Mouse (Mus musculus) kidney, adult 2 months (tissue): ENCODE measurements around the gene Prtg. TPM values are rescaled to one million over a fixed set of nuclear protein-coding genes. Genes with fewer than 3 reads are reported as not detected.
A peak's percentile ranks its signal among the peaks of the same experiment; 100 is the strongest.

Experiments used
- DNase-seq: peaks from one replicate; pipeline ENCODE4 v3.0.0; 2021
- H3K27ac ChIP-seq: fragments of 200-500 bp; 2 replicates; pipeline ENCODE4 v1.5.1; 2012; ENCODE audit warnings: low read depth, low read length, control low read depth, inconsistent platforms; ENCODE audit not compliant: insufficient read depth
- H3K27me3 ChIP-seq: fragments of 200-500 bp; replicated peaks from 2 replicates; pipeline ENCODE4 v1.6.1; 2012; ENCODE audit warnings: mild to moderate bottlenecking, moderate library complexity, low read length, inconsistent platforms; ENCODE audit not compliant: control insufficient read depth, insufficient read depth
- H3K36me3 ChIP-seq: fragments of 200-500 bp; 2 replicates; pipeline ENCODE4 v1.6.1; 2012; ENCODE audit warnings: mild to moderate bottlenecking, moderate library complexity, low read length, inconsistent platforms; ENCODE audit not compliant: control insufficient read depth, insufficient read depth
- H3K4me1 ChIP-seq: fragments of 200-500 bp; 2 replicates; pipeline ENCODE4 v1.6.1; 2011; ENCODE audit warnings: low read length; ENCODE audit not compliant: control insufficient read depth, insufficient read depth
- H3K4me3 ChIP-seq: fragments of 200-500 bp; 2 replicates; pipeline ENCODE4 v1.5.1; 2011; ENCODE audit warnings: mild to moderate bottlenecking, low read depth, low read length, control low read depth; ENCODE audit not compliant: insufficient read depth
- CTCF ChIP-seq: fragments of 200-500 bp; conservative IDR thresholded peaks from 2 replicates; pipeline ENCODE4 v1.5.1; 2011; ENCODE audit warnings: low read depth, mild to moderate bottlenecking, control low read depth, low read length, moderate library complexity, mixed read lengths; ENCODE audit not compliant: insufficient read depth, insufficient read length
- POLR2A ChIP-seq: fragments of 200-500 bp; IDR thresholded peaks from one replicate; pipeline ENCODE4 v1.6.1; 2011; ENCODE audit warnings: low read depth, low read length, control low read depth
- WGBS: fragments of 180-500 bp; shearing (Covaris S2); methylation state at CpG from one replicate; pipeline ENCODE4 v1.1.7; 2018; 5-methylcytosine and 5-hydroxymethylcytosine counted together
- polyA plus RNA-seq: library from polyadenylated mRNA; depleted of rRNA; stranded (reverse); fragments of >200 nt; gene quantifications from 2 replicates; pipeline ENCODE4 v1.2.3, GENCODE M21; 2012

Prtg gene
- polyA plus RNA-seq, 1 experiment = 0.06 TPM

DNA sequence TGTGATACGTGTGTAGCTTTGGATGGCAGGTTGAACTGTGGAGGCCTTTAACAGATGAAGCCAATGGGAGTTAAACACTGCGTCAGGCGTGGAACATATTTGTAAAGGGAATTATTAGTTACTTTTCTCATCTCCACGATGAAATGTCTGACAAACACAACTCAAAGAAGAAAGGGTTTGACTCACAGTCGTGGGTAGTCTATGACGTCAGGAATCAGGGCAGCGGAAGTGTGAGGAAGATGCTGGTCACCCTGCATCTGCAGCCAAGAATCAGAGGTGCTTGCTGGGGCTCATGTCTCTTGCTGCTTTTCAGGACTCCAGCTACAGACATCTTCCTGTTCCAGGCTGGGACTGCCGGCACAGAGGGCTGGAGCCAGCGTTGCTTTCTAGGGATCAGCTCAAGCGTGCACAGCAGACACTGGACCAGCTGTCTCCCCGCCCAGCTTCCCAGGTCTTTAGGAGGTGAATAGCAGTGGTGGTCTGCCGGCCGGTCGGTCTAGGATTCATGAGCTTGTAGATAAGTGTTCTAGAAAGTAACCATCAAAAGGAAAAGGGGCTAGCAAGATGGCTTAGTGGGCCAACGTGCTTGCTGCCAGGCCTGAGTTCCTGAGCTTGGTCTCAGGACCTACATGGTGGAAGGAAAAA lies 32.8 kb downstream of the Prtg start:
- no peaks in the 10 kb centered on the region for H3K36me3 ChIP-seq

DNA sequence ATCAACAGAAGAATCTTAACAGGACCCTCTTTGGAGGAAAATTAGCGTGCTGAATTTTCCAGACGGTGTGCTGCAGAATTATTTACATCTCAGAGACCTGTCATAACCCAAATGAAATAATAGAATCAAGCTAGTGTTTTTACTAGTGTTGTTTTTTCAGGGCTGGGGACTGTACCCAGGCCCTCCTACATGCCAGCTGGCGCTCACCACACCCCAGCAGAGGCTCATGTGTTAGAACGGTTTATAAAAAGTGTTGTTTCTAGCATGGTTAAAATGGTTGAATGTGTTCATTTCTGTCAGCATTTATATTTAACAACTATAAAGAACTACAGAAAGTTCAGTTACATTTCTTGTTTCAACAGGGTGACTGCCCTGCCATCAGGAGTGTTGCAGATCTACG lies 37.8 kb downstream of the Prtg start:
- no peak overlapping the region for H3K27ac ChIP-seq
- H3K4me3 ChIP-seq = no peak overlapping the region
- no peaks in the 10 kb centered on the region for H3K36me3 ChIP-seq
- WGBS = 91% methylated on average over 5 of the region's 5 CpGs
- DNase-seq = no peak
- TF ChIP-seq POLR2A = no peak
- TF ChIP-seq CTCF = no peak
- H3K27me3 ChIP-seq = no peaks in the 10 kb centered on the region
- H3K4me1 ChIP-seq = no peaks in the 10 kb centered on the region

More for the DNA sequence above, 32.8 kb downstream of the Prtg start:
- TF ChIP-seq POLR2A (no peak), CTCF (no peak)
- no peak for DNase-seq
- WGBS = 81% methylated on average over 15 of the region's 15 CpGs
- Histone ChIP-seq H3K4me3 (no peak overlapping the region), H3K27ac (no peak overlapping the region), H3K4me1 (no peaks in the 10 kb centered on the region), H3K27me3 (no peaks in the 10 kb centered on the region)

DNA sequence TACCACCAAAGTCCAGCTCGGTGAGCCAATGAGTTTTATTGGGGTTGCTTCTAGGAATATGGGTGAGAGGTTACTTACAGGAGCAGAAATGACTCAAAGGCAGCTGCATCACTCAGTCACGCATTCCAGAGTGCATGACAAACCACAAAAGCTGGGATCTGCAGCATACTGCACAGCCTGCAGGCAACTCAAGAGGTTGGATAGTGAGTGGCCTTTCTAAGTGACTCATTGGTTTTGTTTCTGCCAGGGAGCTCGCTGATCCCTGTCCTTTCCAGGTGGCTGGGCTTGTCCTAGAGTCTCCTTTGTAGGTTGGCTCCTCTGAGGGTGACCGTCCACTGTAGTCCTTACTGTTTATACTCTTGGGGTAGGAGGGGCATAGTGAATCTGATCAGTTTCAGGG lies 39.5 kb downstream of the Prtg start:
- WGBS = 50% methylated on average over 4 of the region's 4 CpGs
- DNase-seq = peak; percentile 34

DNA sequence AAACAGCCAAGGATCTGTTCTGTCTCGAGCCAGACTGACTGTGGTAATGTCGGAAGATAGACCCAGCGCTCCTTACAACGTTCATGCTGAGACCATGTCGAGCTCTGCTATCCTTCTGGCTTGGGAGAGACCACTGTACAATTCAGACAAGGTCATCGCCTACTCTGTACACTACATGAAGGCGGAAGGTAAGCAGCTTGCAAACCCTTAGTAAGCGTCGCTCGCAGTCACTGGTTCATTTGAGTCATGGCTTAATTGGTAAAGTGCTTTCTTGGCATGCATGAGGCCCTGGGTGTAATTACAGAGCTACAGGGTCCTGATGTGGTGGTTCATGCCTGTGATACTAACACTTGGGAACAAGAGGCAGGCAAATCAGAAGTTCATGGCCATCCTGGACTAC lies 44.9 kb downstream of the Prtg start:
- no peak for TF ChIP-seq CTCF
- no peak for TF ChIP-seq POLR2A
- 98% methylated on average over 10 of the region's 10 CpGs for WGBS
- Histone ChIP-seq H3K36me3 (no peaks in the 10 kb centered on the region), H3K27ac (no peak overlapping the region), H3K4me1 (no peaks in the 10 kb centered on the region), H3K4me3 (no peak overlapping the region), H3K27me3 (no peaks in the 10 kb centered on the region)
- no peak for DNase-seq

More for the DNA sequence above, 39.5 kb downstream of the Prtg start:
- Histone ChIP-seq H3K4me1 (no peaks in the 10 kb centered on the region), H3K4me3 (no peak overlapping the region), H3K27me3 (no peaks in the 10 kb centered on the region), H3K27ac (no peak overlapping the region), H3K36me3 (no peaks in the 10 kb centered on the region)
- TF ChIP-seq CTCF (no peak), POLR2A (no peak)

DNA sequence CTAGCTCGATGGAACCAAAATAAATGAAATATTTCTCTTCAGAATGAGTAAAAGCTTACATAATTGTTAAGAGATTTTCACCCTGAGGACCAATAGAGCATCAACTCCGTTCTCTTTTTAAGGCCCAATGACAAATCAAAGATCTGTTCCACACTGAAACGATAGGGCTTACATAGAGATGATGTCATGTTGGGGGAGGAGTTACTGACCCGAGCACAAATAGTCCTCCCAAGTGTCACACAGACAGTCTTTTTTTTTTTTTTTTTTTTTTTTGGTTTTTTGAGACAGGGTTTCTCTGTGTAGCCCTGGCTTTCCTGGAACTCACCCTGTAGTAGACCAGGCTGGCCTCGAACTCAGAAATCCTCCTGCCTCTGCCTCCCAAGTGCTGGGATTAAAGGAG lies 45.3 kb downstream of the Prtg start:
- Histone ChIP-seq H3K27me3 (no peaks in the 10 kb centered on the region), H3K4me1 (no peaks in the 10 kb centered on the region), H3K27ac (no peak overlapping the region), H3K36me3 (no peaks in the 10 kb centered on the region), H3K4me3 (no peak overlapping the region)
- WGBS = 90% methylated on average over 5 of the region's 5 CpGs
- DNase-seq = no peak
- no peak for TF ChIP-seq POLR2A
- TF ChIP-seq CTCF = no peak

DNA sequence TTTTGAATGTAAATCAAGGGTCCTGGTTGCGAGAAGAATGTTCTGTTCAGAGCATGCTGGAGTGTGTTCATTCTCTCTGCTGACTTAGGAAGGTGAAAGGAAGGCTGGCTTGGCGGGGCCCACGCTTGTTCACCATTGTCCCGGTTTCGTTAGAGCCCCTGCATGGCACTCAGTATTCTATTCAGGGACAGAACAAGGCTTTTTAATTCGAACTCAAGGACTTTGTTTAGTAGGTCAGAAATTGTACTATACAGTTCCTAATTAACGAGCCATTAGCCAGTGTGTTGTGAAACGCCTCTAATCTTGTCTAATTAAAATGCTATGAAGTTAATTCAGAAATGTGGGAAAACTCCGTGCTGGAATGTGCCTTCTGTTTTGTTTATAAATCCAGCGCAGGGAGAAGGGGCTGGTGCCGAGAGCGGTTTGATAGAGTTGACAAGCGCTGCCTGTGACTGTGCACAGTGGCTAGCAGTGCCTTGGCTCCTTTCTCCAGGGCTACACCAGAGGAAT lies 47.1 kb downstream of the Prtg start:
- 46% methylated on average over 13 of the region's 13 CpGs for WGBS
- Histone ChIP-seq H3K4me3 (no peak overlapping the region), H3K27ac (no peak overlapping the region), H3K4me1 (no peaks in the 10 kb centered on the region), H3K27me3 (no peaks in the 10 kb centered on the region), H3K36me3 (no peaks in the 10 kb centered on the region)
- no peak for TF ChIP-seq CTCF
- TF ChIP-seq POLR2A = no peak
- DNase-seq = no peak

DNA sequence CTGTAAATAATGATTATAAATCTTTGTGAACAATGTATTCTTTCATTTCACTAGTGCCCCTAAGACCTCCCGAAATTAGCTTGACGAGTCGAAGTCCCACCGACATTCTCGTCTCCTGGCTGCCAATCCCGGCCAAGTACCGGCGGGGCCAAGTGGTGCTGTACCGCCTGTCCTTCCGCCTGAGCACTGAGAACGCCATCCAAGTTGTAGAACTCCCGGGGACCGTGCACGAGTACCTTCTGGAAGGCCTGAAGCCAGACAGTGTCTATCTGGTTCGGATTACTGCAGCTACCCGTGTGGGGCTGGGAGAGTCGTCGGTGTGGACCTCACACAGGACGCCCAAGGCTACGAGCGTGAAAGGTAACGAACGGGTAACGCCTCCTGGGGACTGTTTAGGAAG lies 50.0 kb downstream of the Prtg start:
- 94% methylated on average over 24 of the region's 24 CpGs for WGBS
- Histone ChIP-seq H3K27me3 (no peaks in the 10 kb centered on the region), H3K4me3 (no peak overlapping the region), H3K4me1 (no peaks in the 10 kb centered on the region), H3K36me3 (no peaks in the 10 kb centered on the region), H3K27ac (no peak overlapping the region)
- DNase-seq = no peak
- TF ChIP-seq CTCF = no peak
